Mouse (Mus musculus): ENCODE results near the gene Gm438. TPM values are rescaled to one million over a fixed set of nuclear protein-coding genes. Genes with fewer than 3 reads are reported as not detected.
A peak's percentile ranks its signal among the peaks of the same experiment; 100 is the strongest.

Gm438 gene
- polyA plus RNA-seq, 2 experiments, result not detected

- H3K4me1 ChIP-seq (ENCODE audit: control insufficient read depth, insufficient read depth, low read length), result no peaks in the 10 kb centered on the region
- no peak overlapping the region for H3K4me3 ChIP-seq (replicated peaks; ENCODE audit: low read length)
- 61% methylated on average over 3 of the region's 3 CpGs for WGBS
- H3K36me3 ChIP-seq (ENCODE audit: control insufficient read depth, insufficient read depth, low read length), result no peaks in the 10 kb centered on the region
- no peak overlapping the region for H3K4me2 ChIP-seq (replicated peaks; ENCODE audit: low read depth, low read length, severe bottlenecking)
- H3K9ac ChIP-seq (ENCODE audit: low read depth, low read length, severe bottlenecking), result no peak overlapping the region
- TF ChIP-seq POLR2A (IDR thresholded peaks at IDR 0.05; ENCODE audit: borderline replicate concordance, extremely low read depth, insufficient read depth, insufficient read length), result no peak
- no peaks in the 10 kb centered on the region for H3K27me3 ChIP-seq (ENCODE audit: control insufficient read depth, insufficient read depth, low read length)
- ATAC-seq (ENCODE audit: low FRiP score, low read depth) (no peak), DNase-seq (ENCODE audit: low spot score) (no peak)
- no peak overlapping the region for H3K27ac ChIP-seq (replicated peaks; ENCODE audit: low read depth, low read length)
- H3K9me3 ChIP-seq (ENCODE audit: control insufficient read depth, low read length), result no peaks in the 10 kb centered on the region
These were observed 3.7 kb downstream of the Gm438 start for GRCm38 (mm10) chr4:144782476-144783197.

DNA sequence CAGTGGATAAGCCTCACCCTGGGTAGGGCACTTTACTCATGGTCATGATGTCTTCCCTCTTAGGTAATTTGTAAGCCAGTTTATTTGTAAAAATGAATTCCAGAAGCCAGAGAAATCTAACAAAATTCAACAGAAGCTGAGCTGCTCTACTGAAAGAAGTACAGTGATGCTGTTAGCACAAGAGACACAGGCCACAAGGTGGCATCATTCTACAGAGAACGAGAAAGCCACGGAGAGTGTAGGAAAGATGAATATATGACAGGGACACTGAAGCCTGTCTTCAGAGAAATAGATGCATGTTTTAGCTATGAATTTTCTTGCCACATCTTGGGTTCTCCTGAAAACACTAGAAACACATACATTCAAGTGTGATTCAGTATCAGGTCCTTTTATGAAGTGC lies 20.7 kb downstream of the Gm438 start:
- no peaks in the 10 kb centered on the region for H3K9me3 ChIP-seq (ENCODE audit: control insufficient read depth, low read length)
- H3K4me3 ChIP-seq (replicated peaks; ENCODE audit: low read length), result no peak overlapping the region
- H3K27ac ChIP-seq (replicated peaks; ENCODE audit: low read depth, low read length), result no peak overlapping the region
- ATAC-seq (ENCODE audit: low FRiP score, low read depth), result no peak; the same call in 1 of the 2 replicates
- no peaks in the 10 kb centered on the region for H3K4me1 ChIP-seq (ENCODE audit: control insufficient read depth, insufficient read depth, low read length)
- WGBS, result 20% methylated on average over 2 of the region's 2 CpGs
- DNase-seq (ENCODE audit: low spot score), result peak; percentile 70
- H3K36me3 ChIP-seq (ENCODE audit: control insufficient read depth, insufficient read depth, low read length), result no peaks in the 10 kb centered on the region
- H3K27me3 ChIP-seq (ENCODE audit: control insufficient read depth, insufficient read depth, low read length), result no peaks in the 10 kb centered on the region
- H3K9ac ChIP-seq (ENCODE audit: low read depth, low read length, severe bottlenecking), result no peak overlapping the region
- H3K4me2 ChIP-seq (replicated peaks; ENCODE audit: low read depth, low read length, severe bottlenecking), result no peak overlapping the region
- no peak for TF ChIP-seq POLR2A (IDR thresholded peaks at IDR 0.05; ENCODE audit: borderline replicate concordance, extremely low read depth, insufficient read depth, insufficient read length)

GRCm38 (mm10) chr4:144749139-144749538 lies 37.2 kb downstream of the Gm438 start:
- Histone ChIP-seq H3K4me2 (replicated peaks; ENCODE audit: low read depth, low read length, severe bottlenecking) (no peak overlapping the region), H3K4me1 (ENCODE audit: control insufficient read depth, insufficient read depth, low read length) (0 out of 2 replicates have a peak, but pooled peaks cover 4% of the 10 kb centered on the region), H3K9me3 (ENCODE audit: control insufficient read depth, low read length) (no peaks in the 10 kb centered on the region), H3K27ac (replicated peaks; ENCODE audit: low read depth, low read length) (no peak overlapping the region), H3K36me3 (ENCODE audit: control insufficient read depth, insufficient read depth, low read length) (no peaks in the 10 kb centered on the region), H3K4me3 (replicated peaks; ENCODE audit: low read length) (no peak overlapping the region), H3K9ac (ENCODE audit: low read depth, low read length, severe bottlenecking) (no peak overlapping the region), H3K27me3 (ENCODE audit: control insufficient read depth, insufficient read depth, low read length) (no peaks in the 10 kb centered on the region)
- no peak for DNase-seq (ENCODE audit: low spot score)
- 3% methylated on average over 1 of the region's 1 CpGs for WGBS
- ATAC-seq (ENCODE audit: low FRiP score, low read depth), result peak; percentile 9; the same call in 1 of the 2 replicates
- TF ChIP-seq POLR2A (IDR thresholded peaks at IDR 0.05; ENCODE audit: borderline replicate concordance, extremely low read depth, insufficient read depth, insufficient read length), result no peak

Other genes with a start within 250 kb of the Gm438 start
- gene Gm13124, start 221.4 kb downstream of the Gm438 start, polyA plus RNA-seq (2012; rRNA removed), result not detected in 2 replicates
- not detected in 2 replicates for gene Gm13124, start 221.4 kb downstream of the Gm438 start, polyA plus RNA-seq (2014; fragmentation: Nextera tagmentation; extraction: Ambion mirVana)
- gene Aadacl4, start 172.9 kb downstream of the Gm438 start, polyA plus RNA-seq (2012; rRNA removed), result not detected in 2 replicates
- gene Aadacl4, start 172.9 kb downstream of the Gm438 start, polyA plus RNA-seq (2014; fragmentation: Nextera tagmentation; extraction: Ambion mirVana), result not detected in 2 replicates
- not detected in 2 replicates for gene Gm436, start 100.2 kb downstream of the Gm438 start, polyA plus RNA-seq (2012; rRNA removed)
- not detected in 2 replicates for gene Gm436, start 100.2 kb downstream of the Gm438 start, polyA plus RNA-seq (2014; fragmentation: Nextera tagmentation; extraction: Ambion mirVana)
- gene Gm13178, start 65.2 kb downstream of the Gm438 start, polyA plus RNA-seq (2012; rRNA removed), result not detected in 2 replicates
- not detected in 2 replicates for gene Gm13178, start 65.2 kb downstream of the Gm438 start, polyA plus RNA-seq (2014; fragmentation: Nextera tagmentation; extraction: Ambion mirVana)
- 69.7 and 80.0 TPM in 2 replicates for gene Dhrs3, start 106.2 kb upstream of the Gm438 start, polyA plus RNA-seq (2012; rRNA removed)
- gene Dhrs3, start 106.2 kb upstream of the Gm438 start, polyA plus RNA-seq (2014; fragmentation: Nextera tagmentation; extraction: Ambion mirVana), result 121 and 134 TPM in 2 replicates

Measured in limb, embryonic 14.5 days (tissue).